Mouse (Mus musculus) heart, adult 9 months (tissue): ENCODE measurements around the gene Cep170.
"Not testable (repeated sequence)": the region's sequence is repeated elsewhere in the genome, so short reads cannot be mapped to it uniquely, and the experiment has no call there.

Experiments used
- DNase-seq, 2 experiments: peaks; one replicate each; pipeline ENCODE4 v3.0.0; 2022; ENCODE audit warnings: low spot score in 2 of 2

The Cep170 gene

GRCm38 (mm10) chr1:176814036-176814420 lies at the start of gene Cep170:
TSS of gene Cep170 (minus strand) at chr1:176814067.
- peak; percentile 94 to 96 for DNase-seq

GRCm38 (mm10) chr1:176861981-176862644 lies 48.2 kb upstream of the Cep170 start:
- DNase-seq, result peak; percentile 29 to 74

- DNase-seq, result no peak
Measured at GRCm38 (mm10) chr1:176852813-176853590, 39.1 kb upstream of the Cep170 start.

GRCm38 (mm10) chr1:176851401-176851800 lies 37.5 kb upstream of the Cep170 start:
- DNase-seq, result no peak

GRCm38 (mm10) chr1:176849377-176849776 lies 35.5 kb upstream of the Cep170 start:
- peak in 1 of 2 experiments; percentile 35 for DNase-seq

GRCm38 (mm10) chr1:176848613-176849290 lies 34.9 kb upstream of the Cep170 start:
- no peak for DNase-seq

- no peak for DNase-seq
Measured at GRCm38 (mm10) chr1:176847118-176847859, 33.4 kb upstream of the Cep170 start.

- no peak for DNase-seq
Measured at GRCm38 (mm10) chr1:176845082-176845977, 31.5 kb upstream of the Cep170 start.

GRCm38 (mm10) chr1:176836562-176836961 lies 22.7 kb upstream of the Cep170 start:
- not testable (repeated sequence) for DNase-seq

- DNase-seq, result no peak
Measured at GRCm38 (mm10) chr1:176835501-176836294, 21.8 kb upstream of the Cep170 start.

GRCm38 (mm10) chr1:176834880-176835279 lies 21.0 kb upstream of the Cep170 start:
- no peak for DNase-seq

- DNase-seq, result peak; percentile 58 to 66
Measured at GRCm38 (mm10) chr1:176833948-176834347, 20.1 kb upstream of the Cep170 start.

- DNase-seq, result no peak
Measured at GRCm38 (mm10) chr1:176833257-176833656, 19.4 kb upstream of the Cep170 start.

GRCm38 (mm10) chr1:176832607-176833006 lies 18.7 kb upstream of the Cep170 start:
- DNase-seq, result no peak

GRCm38 (mm10) chr1:176832071-176832470 lies 18.2 kb upstream of the Cep170 start:
- no peak for DNase-seq

- no peak for DNase-seq
Measured at GRCm38 (mm10) chr1:176828666-176829065, 14.8 kb upstream of the Cep170 start.

GRCm38 (mm10) chr1:176827945-176828485 lies 14.1 kb upstream of the Cep170 start:
- DNase-seq, result peak in 1 of 2 experiments; percentile 50

- peak; percentile 56 to 57 for DNase-seq
Measured at GRCm38 (mm10) chr1:176827365-176827764, 13.5 kb upstream of the Cep170 start.

- no peak for DNase-seq
Measured at GRCm38 (mm10) chr1:176826931-176827330, 13.1 kb upstream of the Cep170 start.

- no peak for DNase-seq
Measured at GRCm38 (mm10) chr1:176826186-176826585, 12.3 kb upstream of the Cep170 start.
